Mouse (Mus musculus) B cell, adult 62 days (primary cell): ENCODE data around the gene Rnase10. TPM values are rescaled to one million over a fixed set of nuclear protein-coding genes. Genes with fewer than 3 reads are reported as not detected.

Source experiments
- total RNA-seq: library from RNA; stranded (reverse); gene quantifications from 4 replicates; pipeline ENCODE4 v1.2.4, GENCODE M21; 2023

Gene Rnase10
- not detected in 4 replicates for total RNA-seq

GRCm38 (mm10) chr14:51007152-51007801 is at the start of gene Rnase10:
Gene Rnase10 (plus strand): TSS chr14:51007751.

DNA sequence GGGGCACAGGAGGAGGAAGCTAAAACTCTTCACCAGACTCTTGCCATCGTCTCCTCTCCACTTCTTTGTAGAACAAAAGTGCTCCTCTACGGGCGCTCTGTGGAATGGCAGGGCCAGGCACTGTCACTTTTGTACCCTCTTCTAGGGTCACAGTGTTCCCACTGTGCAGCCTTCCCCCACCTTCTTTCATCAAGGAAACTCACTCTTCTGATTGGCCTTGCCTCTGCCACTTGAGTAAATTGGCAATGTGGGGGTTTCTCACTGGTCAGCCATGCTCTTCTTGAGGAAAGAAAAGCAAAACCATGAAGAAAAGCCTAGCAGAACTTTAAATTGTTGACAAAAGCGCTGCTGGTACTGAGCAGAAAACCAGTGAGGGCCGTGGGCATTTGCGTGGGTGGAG is 34.2 kb downstream of the Rnase10 start, which contains the start of gene Rnase9:
TSS of gene Rnase9 (minus strand) at position 101 of the 400 bp plus-strand sequence.

GRCm38 (mm10) chr14:51050063-51050462 is 42.5 kb downstream of the Rnase10 start, which contains the start of gene Rnase11:
Gene Rnase11 (minus strand): TSS chr14:51050163.

DNA sequence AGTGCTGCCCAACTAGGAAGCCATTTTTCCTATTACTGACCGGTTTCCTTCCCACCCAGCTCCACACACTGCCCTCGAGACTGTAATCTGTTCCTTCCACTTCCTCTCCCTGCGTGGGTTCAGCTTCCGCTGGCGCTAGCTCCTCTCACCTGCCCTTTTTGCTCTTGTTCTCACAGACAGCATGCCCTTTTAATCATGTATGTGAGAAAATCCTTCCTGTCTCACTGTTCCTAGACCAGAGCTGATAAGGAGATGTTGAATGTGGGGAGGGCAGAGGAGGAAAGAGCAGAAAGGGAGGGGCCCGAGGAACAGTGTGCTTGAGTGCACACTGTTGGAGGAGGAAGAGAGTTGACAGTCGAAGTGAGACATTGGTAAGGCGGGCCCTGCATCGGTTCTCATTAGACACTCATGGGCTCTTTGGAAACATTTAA is 49.9 kb downstream of the Rnase10 start, which contains the start of gene Rnase12:
TSS of gene Rnase12 (minus strand) at position 261 of the 431 bp plus-strand sequence.

Other genes with a start within 250 kb of the Rnase10 start
- gene Ttc5, start 222.2 kb upstream of the Rnase10 start, total RNA-seq: 79.5 to 92.1 TPM (median 87.1 TPM) in 4 replicates
- 2.6 TPM in 1 of 4 replicates, not detected in the others for gene Ccnb1ip1, start 200.0 kb upstream of the Rnase10 start, total RNA-seq
- 58.4 to 66.1 TPM (median 62.7 TPM) in 4 replicates for gene Parp2, start 199.9 kb upstream of the Rnase10 start, total RNA-seq
- gene Tep1, start 137.2 kb upstream of the Rnase10 start, total RNA-seq: 42.8 to 52.8 TPM (median 52.1 TPM) in 4 replicates
- not detected in 4 replicates for gene Klhl33, start 110.2 kb upstream of the Rnase10 start, total RNA-seq
- 53.0 to 57.1 TPM (median 55.7 TPM) in 4 replicates for gene Osgep, start 82.9 kb upstream of the Rnase10 start, total RNA-seq
- 45.0 to 50.7 TPM (median 48.6 TPM) in 4 replicates for gene Apex1, start 82.8 kb upstream of the Rnase10 start, total RNA-seq
- 218 to 233 TPM (median 228 TPM) in 4 replicates for gene Pip4p1, start 76.9 kb upstream of the Rnase10 start, total RNA-seq
- gene Pnp, start 76.7 kb upstream of the Rnase10 start, total RNA-seq: 35.7 to 39.8 TPM (median 38.4 TPM) in 4 replicates
- 15.8 to 34.1 TPM (median 21.0 TPM) in 4 replicates for gene Gm49342, start 63.2 kb upstream of the Rnase10 start, total RNA-seq
- gene Pnp2, start 51.8 kb upstream of the Rnase10 start, total RNA-seq: 1.6 to 3.2 TPM (median 1.8 TPM) in 3 of 4 replicates, not detected in the other
- gene Rnase9, start 34.1 kb downstream of the Rnase10 start, total RNA-seq: not detected in 4 replicates
- gene Rnase11, start 42.4 kb downstream of the Rnase10 start, total RNA-seq: not detected in 4 replicates
- 1.2 to 1.6 TPM (median 1.6 TPM) in 3 of 4 replicates, not detected in the other for gene Rnase12, start 49.9 kb downstream of the Rnase10 start, total RNA-seq
- gene Olfr750, start 66.7 kb downstream of the Rnase10 start, total RNA-seq: not detected in 4 replicates
- gene Rnase4, start 83.3 kb downstream of the Rnase10 start, total RNA-seq: 0.38 to 0.75 TPM (median 0.55 TPM) in 3 of 4 replicates, not detected in the other
- not detected in 4 replicates for gene Ang, start 83.4 kb downstream of the Rnase10 start, total RNA-seq
- gene Eddm3b, start 106.7 kb downstream of the Rnase10 start, total RNA-seq: not detected in 4 replicates
- gene Rnase6, start 116.2 kb downstream of the Rnase10 start, total RNA-seq: 95.9 to 104 TPM (median 99.0 TPM) in 4 replicates
- gene Rnase1, start 139.0 kb downstream of the Rnase10 start, total RNA-seq: 0.78 TPM in 1 of 4 replicates, not detected in the others
- gene Rnase2b, start 154.5 kb downstream of the Rnase10 start, total RNA-seq: not detected in 4 replicates
- not detected in 4 replicates for gene Ang2, start 191.4 kb downstream of the Rnase10 start, total RNA-seq
- not detected in 4 replicates for gene Ear14, start 195.6 kb downstream of the Rnase10 start, total RNA-seq
- gene Rnase2a, start 248.4 kb downstream of the Rnase10 start, total RNA-seq: not detected in 4 replicates